Mouse (Mus musculus) CH12.LX (cell line): ENCODE measurements at regions not wholly inside any gene's neighbourhood (a gene's known extent, or its start where the extent isn't known, plus 50 kb on each side); places are given as distances from the start of the nearest gene placed in this dataset.

Source experiments
- CHD1 ChIP-seq: IDR thresholded peaks from 2 replicates; pipeline ENCODE4 v1.6.1; 2012; ENCODE audit warnings: low read depth, low read length, improper control_type of control experiment, inconsistent platforms
- CTCF ChIP-seq, 2 experiments: IDR thresholded peaks in 1 of 2; conservative IDR thresholded peaks in 1 of 2; 2 replicates each; pipeline ENCODE4 v1.5.1; 2011 to 2012; ENCODE audit warnings: low read depth in 2 of 2, low read length in 2 of 2, improper control_type of control experiment in 1 of 2, inconsistent platforms in 1 of 2, mild to moderate bottlenecking in 1 of 2, moderate library complexity in 1 of 2
- E2F4 ChIP-seq: IDR thresholded peaks from 2 replicates; pipeline ENCODE4 v1.6.1; 2011; ENCODE audit warnings: low read depth, low read length, improper control_type of control experiment; ENCODE audit not compliant: insufficient replicate concordance
- HCFC1 ChIP-seq: IDR thresholded peaks from 2 replicates; pipeline ENCODE4 v1.6.1; 2012; ENCODE audit warnings: low read depth, mild to moderate bottlenecking, inconsistent platforms, low read length, improper control_type of control experiment
- MAX ChIP-seq: IDR thresholded peaks from 2 replicates; pipeline ENCODE4 v1.6.1; 2011; ENCODE audit warnings: low read length, improper control_type of control experiment
- MEF2A ChIP-seq: IDR thresholded peaks from 2 replicates; pipeline ENCODE4 v1.6.1; 2014; ENCODE audit warnings: low read depth, mild to moderate bottlenecking, inconsistent platforms, low read length, improper control_type of control experiment, borderline replicate concordance
- POLR2A ChIP-seq: IDR thresholded peaks from 2 replicates; pipeline ENCODE4 v1.6.1; 2011; ENCODE audit warnings: low read depth, mild to moderate bottlenecking, improper control_type of control experiment, low read length
- POLR2AphosphoS2 ChIP-seq: IDR thresholded peaks from 2 replicates; pipeline ENCODE4 v1.6.1; 2011; ENCODE audit warnings: low read depth, low read length, improper control_type of control experiment
- SIN3A ChIP-seq: IDR thresholded peaks from 2 replicates; pipeline ENCODE4 v1.6.1; 2012; ENCODE audit warnings: low read length, improper control_type of control experiment, inconsistent platforms
- USF2 ChIP-seq: conservative IDR thresholded peaks from 2 replicates; pipeline ENCODE4 v1.6.1; 2011; ENCODE audit warnings: low read depth, low read length, improper control_type of control experiment

DNA sequence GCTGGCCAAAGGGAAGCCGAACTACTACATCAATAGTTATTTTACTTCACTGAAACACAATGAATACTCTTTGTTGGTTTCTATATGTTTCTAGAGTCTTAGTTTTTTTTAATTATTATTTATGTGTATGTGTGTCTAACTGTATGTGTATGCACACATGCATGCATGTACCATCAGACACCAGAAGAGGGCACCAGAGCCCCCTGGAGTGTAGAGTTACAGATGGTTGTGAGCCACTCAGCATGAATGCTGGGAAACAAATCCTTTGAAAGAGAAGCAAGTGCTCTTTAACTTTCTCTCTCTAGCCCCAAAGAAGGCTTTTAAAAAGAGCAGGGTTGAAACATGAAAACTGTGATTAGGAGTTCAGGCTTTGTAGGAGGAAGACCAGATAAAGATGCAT is 290.7 kb downstream of the Sorl1 start:
- TF ChIP-seq CTCF (conservative IDR thresholded peaks at IDR 0.05 in 1 of 2, IDR thresholded peaks at IDR 0.05 in 1 of 2; ENCODE audit: low read depth in 2 of 2, low read length in 2 of 2) (peak in 1 of 2 experiments; percentile 22; a peak in 1 of 4 replicates), E2F4 (no peak), POLR2A (no peak), USF2 (no peak), HCFC1 (no peak), MEF2A (no peak), SIN3A (no peak), MAX (no peak), POLR2AphosphoS2 (no peak), CHD1 (no peak)
